Comparison of ENCODE assay signal across 8 mouse cellular contexts in the genomic region with DNA sequence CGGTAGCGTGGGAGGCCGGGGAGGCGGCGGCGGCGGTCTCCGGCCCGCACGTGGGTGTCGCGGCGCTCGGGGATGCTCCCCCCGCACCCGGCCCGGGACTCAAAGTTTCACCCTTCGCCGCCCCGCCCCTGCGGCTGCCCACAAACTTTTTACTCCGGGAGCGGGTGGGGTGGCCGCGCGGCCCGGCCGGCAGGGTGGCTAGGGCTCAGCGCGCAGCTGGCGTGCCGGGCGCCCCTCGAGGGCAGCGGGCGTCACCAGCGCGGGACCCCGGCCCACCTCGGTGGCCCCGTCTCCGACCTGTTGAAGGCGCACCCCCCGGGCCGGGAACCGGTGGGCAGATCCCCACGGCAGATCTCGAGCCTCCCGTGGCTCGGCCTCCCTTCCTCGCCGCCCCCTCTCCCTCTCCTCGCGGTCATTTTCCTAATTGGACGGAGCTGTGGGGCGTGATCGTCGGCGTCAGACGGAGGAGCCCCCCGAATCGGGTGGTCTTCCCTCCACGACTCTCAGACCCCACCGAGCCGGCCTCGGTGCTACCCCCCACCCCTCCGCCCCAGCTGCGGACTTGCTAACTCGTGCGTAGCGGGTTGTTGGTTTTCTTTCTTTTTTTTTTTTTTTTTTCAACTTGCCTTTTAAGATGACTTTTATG. TPM values are rescaled to one million over a fixed set of nuclear protein-coding genes. Genes with fewer than 3 reads are reported as not detected.
DNase-seq lines count a peak whose midpoint lies in the region; ATAC-seq lines count a peak whose summit lies in the region.

No protein-coding gene starts in this region.

- peak; percentile 20 for ATAC-seq in embryonic facial prominence, embryonic 14.5 days (ENCODE audit: low read depth)
- no peak for ATAC-seq in heart, embryonic 11.5 days (replicated peaks; ENCODE audit: insufficient number of reproducible peaks, low FRiP score, low TSS enrichment)
- peak; percentile 16 for ATAC-seq in kidney, embryonic 14.5 days (ENCODE audit: low FRiP score, low TSS enrichment)
- peak; percentile 12; the same call in 1 of the 2 replicates for ATAC-seq in liver, embryonic 13.5 days (ENCODE audit: low read depth)
- no peak for ATAC-seq in stomach, embryonic 15.5 days (ENCODE audit: insufficient read depth, low FRiP score, low read depth)

- H3K9me3 ChIP-seq in embryonic facial prominence, embryonic 14.5 days (ENCODE audit: control insufficient read depth, low read length), result no peaks in the 10 kb centered on the region
- H3K9me3 ChIP-seq in heart, embryonic 11.5 days (replicated peaks; ENCODE audit: control insufficient read depth, low read length), result no peaks in the 10 kb centered on the region
- H3K9me3 ChIP-seq in kidney, embryonic 14.5 days (ENCODE audit: control insufficient read depth, low read length), result no peaks in the 10 kb centered on the region
- no peaks in the 10 kb centered on the region for H3K9me3 ChIP-seq in liver, embryonic 13.5 days (replicated peaks)
- no peaks in the 10 kb centered on the region for H3K9me3 ChIP-seq in stomach, embryonic 15.5 days

- DNase-seq in cerebellum, adult 11-12 months, result peak; percentile 54
- no peak for DNase-seq in cerebellum, adult 11 months
- DNase-seq in embryonic facial prominence, embryonic 14.5 days (ENCODE audit: low spot score), result peak; percentile 74
- DNase-seq in liver, embryonic 13.5 days, result peak; percentile 45
- peak; percentile 56 to 70 for DNase-seq in natural killer cell, adult 2 months (ENCODE audit: low spot score in 2 of 2)

- H3K4me3 ChIP-seq in embryonic facial prominence, embryonic 14.5 days (ENCODE audit: low read depth, low read length), result peak overlapping the region; percentile 85
- H3K4me3 ChIP-seq in heart, embryonic 11.5 days (ENCODE audit: low read depth, low read length), result peak overlapping the region; percentile 89
- peak overlapping the region; percentile 86 for H3K4me3 ChIP-seq in kidney, embryonic 14.5 days (ENCODE audit: low read length)
- peak overlapping the region; percentile 75 for H3K4me3 ChIP-seq in liver, embryonic 13.5 days (replicated peaks)
- H3K4me3 ChIP-seq in stomach, embryonic 15.5 days (replicated peaks), result peak overlapping the region; percentile 92

- 0% methylated on average over 15 of the region's 71 CpGs for WGBS in embryonic facial prominence, embryonic 14.5 days
- WGBS in heart, embryonic 11.5 days (ENCODE audit: insufficient replicate concordance), result under 1% methylated on average over 69 of the region's 71 CpGs
- WGBS in kidney, embryonic 14.5 days, result under 1% methylated on average over 65 of the region's 71 CpGs
- 1% methylated on average over 59 of the region's 71 CpGs for WGBS in liver, embryonic 13.5 days (ENCODE audit: insufficient replicate concordance)
- WGBS in stomach, embryonic 15.5 days, result under 1% methylated on average over 57 of the region's 71 CpGs

- no peaks in the 10 kb centered on the region for H3K27me3 ChIP-seq in embryonic facial prominence, embryonic 14.5 days (replicated peaks; ENCODE audit: control insufficient read depth, insufficient read depth, low read length)
- no peaks in the 10 kb centered on the region for H3K27me3 ChIP-seq in heart, embryonic 11.5 days (ENCODE audit: control insufficient read depth, insufficient read depth, low read length)
- H3K27me3 ChIP-seq in kidney, embryonic 14.5 days (ENCODE audit: control insufficient read depth, insufficient read depth, low read length), result no peaks in the 10 kb centered on the region
- peaks cover 31% of the 10 kb centered on the region for H3K27me3 ChIP-seq in liver, embryonic 13.5 days
- H3K27me3 ChIP-seq in stomach, embryonic 15.5 days (replicated peaks), result no peaks in the 10 kb centered on the region

- H3K27ac ChIP-seq in embryonic facial prominence, embryonic 14.5 days (replicated peaks; ENCODE audit: low read depth, low read length), result peak overlapping the region; percentile 99
- peak overlapping the region; percentile 96 for H3K27ac ChIP-seq in heart, embryonic 11.5 days (ENCODE audit: low read depth, low read length)
- H3K27ac ChIP-seq in kidney, embryonic 14.5 days (ENCODE audit: low read depth, low read length), result peak overlapping the region; percentile 95
- H3K27ac ChIP-seq in liver, embryonic 13.5 days, result peak overlapping the region; percentile 84
- H3K27ac ChIP-seq in stomach, embryonic 15.5 days, result peak overlapping the region; percentile 88

- peaks cover 18% of the 10 kb centered on the region; the same call in 1 of the 2 replicates for H3K4me1 ChIP-seq in embryonic facial prominence, embryonic 14.5 days (ENCODE audit: control insufficient read depth, insufficient read depth, low read length)
- peaks cover 30% of the 10 kb centered on the region for H3K4me1 ChIP-seq in heart, embryonic 11.5 days (ENCODE audit: control insufficient read depth, insufficient read depth, low read length)
- peaks cover 28% of the 10 kb centered on the region for H3K4me1 ChIP-seq in kidney, embryonic 14.5 days (ENCODE audit: control insufficient read depth, insufficient read depth, low read length)
- peaks cover 70% of the 10 kb centered on the region for H3K4me1 ChIP-seq in liver, embryonic 13.5 days (replicated peaks)
- H3K4me1 ChIP-seq in stomach, embryonic 15.5 days, result peaks cover 37% of the 10 kb centered on the region

- H3K36me3 ChIP-seq in embryonic facial prominence, embryonic 14.5 days (ENCODE audit: control insufficient read depth, insufficient read depth, low read length), result no peaks in the 10 kb centered on the region
- H3K36me3 ChIP-seq in heart, embryonic 11.5 days (ENCODE audit: control insufficient read depth, insufficient read depth, low read length), result no peaks in the 10 kb centered on the region
- no peaks in the 10 kb centered on the region; the same call in 1 of the 2 replicates for H3K36me3 ChIP-seq in kidney, embryonic 14.5 days (ENCODE audit: control insufficient read depth, insufficient read depth, low read length)
- H3K36me3 ChIP-seq in liver, embryonic 13.5 days, result no peaks in the 10 kb centered on the region
- H3K36me3 ChIP-seq in stomach, embryonic 15.5 days, result no peaks in the 10 kb centered on the region

- H3K4me2 ChIP-seq in embryonic facial prominence, embryonic 14.5 days (ENCODE audit: low read depth, low read length), result peak overlapping the region; percentile 73
- H3K4me2 ChIP-seq in heart, embryonic 11.5 days, result peak overlapping the region; percentile 95
- peak overlapping the region; percentile 90 for H3K4me2 ChIP-seq in kidney, embryonic 14.5 days (replicated peaks; ENCODE audit: low read depth, low read length)
- peak overlapping the region; percentile 96 for H3K4me2 ChIP-seq in liver, embryonic 13.5 days
- peak overlapping the region; percentile 79 for H3K4me2 ChIP-seq in stomach, embryonic 15.5 days

- peak overlapping the region; percentile 90 for H3K9ac ChIP-seq in embryonic facial prominence, embryonic 14.5 days (ENCODE audit: low read depth, low read length)
- peak overlapping the region; percentile 97 for H3K9ac ChIP-seq in heart, embryonic 11.5 days (ENCODE audit: low read depth, low read length)
- H3K9ac ChIP-seq in kidney, embryonic 14.5 days (ENCODE audit: low read depth, low read length), result peak overlapping the region; percentile 96
- peak overlapping the region; percentile 85 for H3K9ac ChIP-seq in liver, embryonic 13.5 days
- peak overlapping the region; percentile 81 for H3K9ac ChIP-seq in stomach, embryonic 15.5 days

RNA-seq across cellular contexts. Expression of gene Zfp710, which starts 2.5 kb away (rescaled TPM):
- 14.2 and 14.3 TPM in 2 replicates for polyA plus RNA-seq in embryonic facial prominence, embryonic 14.5 days (2014; fragmentation: Nextera tagmentation; extraction: Ambion mirVana)
- 11.2 and 11.8 TPM in 2 replicates for polyA plus RNA-seq in heart, embryonic 11.5 days (2014; fragmentation: Nextera tagmentation; extraction: Ambion mirVana)
- polyA plus RNA-seq in kidney, embryonic 14.5 days (2014; fragmentation: Nextera tagmentation; extraction: Ambion mirVana), result 23.6 and 25.7 TPM in 2 replicates
- 3.9 and 5.2 TPM in 2 replicates for polyA plus RNA-seq in liver, embryonic 13.5 days (2015; fragmentation: Nextera tagmentation; extraction: Ambion mirVana)
- 14.9 and 15.8 TPM in 2 replicates for polyA plus RNA-seq in stomach, embryonic 15.5 days (2015; fragmentation: Nextera tagmentation; extraction: Ambion mirVana)

Comparison
In these comparisons a context has a peak if more than half of its experiments do, and no peak if none do; other contexts are left out.
1. ATAC-seq: peak in embryonic facial prominence, embryonic 14.5 days (single experiment), kidney, embryonic 14.5 days (single experiment) and liver, embryonic 13.5 days (single experiment); none in heart, embryonic 11.5 days (single experiment) and stomach, embryonic 15.5 days (single experiment).
2. Peak in every context shown above with its lines, with median percentiles within 50 percentile points of each other: H3K27ac ChIP-seq, H3K4me2 ChIP-seq, H3K4me3 ChIP-seq and H3K9ac ChIP-seq.